Mouse (Mus musculus) ES-CJ7 (cell line): ENCODE measurements around the gene Lrrc47.

Experiments used
- DNase-seq: peaks from one replicate; pipeline ENCODE4 v3.0.0; 2011; ENCODE audit warnings: low read depth, low spot score

Gene Lrrc47

GRCm38 (mm10) chr4:154023754-154024601 is 12.4 kb downstream of the Lrrc47 start:
- DNase-seq = no peak

- DNase-seq = no peak
Observed at GRCm38 (mm10) chr4:154024729-154025521, 13.4 kb downstream of the Lrrc47 start.

- peak; percentile 87 for DNase-seq
Observed at GRCm38 (mm10) chr4:154025641-154026440, 14.3 kb downstream of the Lrrc47 start, which contains the start of gene Smim1. Gene Smim1 (minus strand): TSS chr4:154026230.

GRCm38 (mm10) chr4:154026441-154026761 is 14.9 kb downstream of the Lrrc47 start:
- no peak for DNase-seq

GRCm38 (mm10) chr4:154028066-154028465 is 16.5 kb downstream of the Lrrc47 start:
- DNase-seq = no peak

GRCm38 (mm10) chr4:154028646-154029045 is 17.1 kb downstream of the Lrrc47 start:
- peak; percentile 66 for DNase-seq

- no peak for DNase-seq
Observed at GRCm38 (mm10) chr4:154037123-154037522, 25.6 kb downstream of the Lrrc47 start.

GRCm38 (mm10) chr4:154042577-154042976 is 31.0 kb downstream of the Lrrc47 start, which contains the start of gene Ccdc27:
Gene Ccdc27 (minus strand): TSS chr4:154042677.
- no peak for DNase-seq

- DNase-seq = no peak
Observed at GRCm38 (mm10) chr4:154045837-154046236, 34.3 kb downstream of the Lrrc47 start.

GRCm38 (mm10) chr4:154051401-154051800 is 39.9 kb downstream of the Lrrc47 start:
- no peak for DNase-seq

GRCm38 (mm10) chr4:154053065-154053464 is 41.5 kb downstream of the Lrrc47 start:
- peak; percentile 23 for DNase-seq

- DNase-seq = no peak
Observed at GRCm38 (mm10) chr4:154055482-154055881, 44.0 kb downstream of the Lrrc47 start.

- no peak for DNase-seq
Observed at GRCm38 (mm10) chr4:154056046-154056445, 44.5 kb downstream of the Lrrc47 start.

- no peak for DNase-seq
Observed at GRCm38 (mm10) chr4:154056661-154057060, 45.1 kb downstream of the Lrrc47 start.

- DNase-seq = no peak
Observed at GRCm38 (mm10) chr4:154057696-154058095, 46.2 kb downstream of the Lrrc47 start.

- DNase-seq = peak; percentile 61
Observed at GRCm38 (mm10) chr4:154064827-154065773, 53.6 kb downstream of the Lrrc47 start.

GRCm38 (mm10) chr4:154070896-154071295 is 59.4 kb downstream of the Lrrc47 start:
- peak; percentile 93 for DNase-seq
